Mouse (Mus musculus) fibroblast of lung, adult 2 months (primary cell): ENCODE results near the gene Gm45521.
"Not testable (repeated sequence)": the region's sequence is repeated elsewhere in the genome, so short reads cannot be mapped to it uniquely, and the experiment has no call there.

Source experiments
- DNase-seq: peaks from one replicate; pipeline ENCODE4 v3.0.0-alpha.2; 2011; ENCODE audit warnings: low read depth

Gm45521 gene

GRCm38 (mm10) chr14:7999435-7999834 lies 42.3 kb downstream of the Gm45521 start:
- no peak for DNase-seq

- DNase-seq: no peak
Measured at GRCm38 (mm10) chr14:8000247-8000646, 43.2 kb downstream of the Gm45521 start.

GRCm38 (mm10) chr14:8000831-8001685 lies 44.0 kb downstream of the Gm45521 start:
- no peak for DNase-seq

- DNase-seq: peak; percentile 41
Measured at GRCm38 (mm10) chr14:8002432-8003092, 45.5 kb downstream of the Gm45521 start, which contains the start of gene Abhd6. TSS of gene Abhd6 (plus strand) at chr14:8002902.

- DNase-seq: no peak
Measured at GRCm38 (mm10) chr14:8003093-8003670, 46.1 kb downstream of the Gm45521 start.

- DNase-seq: no peak
Measured at GRCm38 (mm10) chr14:8003727-8004670, 46.9 kb downstream of the Gm45521 start.

GRCm38 (mm10) chr14:8006061-8006460 lies 49.0 kb downstream of the Gm45521 start:
- not testable (repeated sequence) for DNase-seq

- no peak for DNase-seq
Measured at GRCm38 (mm10) chr14:8007084-8007483, 50.0 kb downstream of the Gm45521 start.

GRCm38 (mm10) chr14:8007486-8007885 lies 50.4 kb downstream of the Gm45521 start:
- DNase-seq: no peak

- DNase-seq: no peak
Measured at GRCm38 (mm10) chr14:8007923-8008322, 50.8 kb downstream of the Gm45521 start.
